Mouse (Mus musculus) megakaryocyte, embryonic 14.5 days (primary cell): ENCODE results near the gene Kif1b. TPM values are rescaled to one million over a fixed set of nuclear protein-coding genes. Genes with fewer than 3 reads are reported as not detected.
A peak's percentile ranks its signal among the peaks of the same experiment; 100 is the strongest.

Experiments used
- H3K27me3 ChIP-seq: replicated peaks from 2 replicates; pipeline ENCODE3; 2012; ENCODE audit warnings: inconsistent platforms
- H3K36me3 ChIP-seq: replicated peaks from 2 replicates; pipeline ENCODE3; 2012; ENCODE audit warnings: low read length, inconsistent platforms, mixed read lengths
- H3K4me1 ChIP-seq: 2 replicates; pipeline ENCODE4 v1.6.1; 2012; ENCODE audit warnings: inconsistent platforms
- H3K4me3 ChIP-seq: replicated peaks from 2 replicates; pipeline ENCODE3; 2012; ENCODE audit warnings: moderate library complexity, mild to moderate bottlenecking, inconsistent platforms
- H3K9me3 ChIP-seq: 2 replicates; pipeline ENCODE4 v1.6.1; 2012; ENCODE audit warnings: inconsistent platforms
- FLI1 ChIP-seq: IDR thresholded peaks from 2 replicates; pipeline ENCODE4 v1.6.1; 2012; ENCODE audit warnings: low read length, inconsistent platforms, mixed read lengths
- GATA1 ChIP-seq: IDR thresholded peaks from 3 replicates; pipeline ENCODE4 v1.6.1; 2012; ENCODE audit warnings: mixed read lengths, low read length, inconsistent platforms, borderline replicate concordance
- polyA plus RNA-seq: library from polyadenylated mRNA; stranded (reverse); fragments of >175 nt; gene quantifications from 2 replicates; pipeline ENCODE4 v1.2.3, GENCODE M21; 2012; ENCODE audit warnings: low replicate concordance; ENCODE audit not compliant: insufficient read depth

Kif1b gene
- 0.87 TPM in 1 of 2 replicates, not detected in the other for polyA plus RNA-seq

GRCm38 (mm10) chr4:149307596-149308490 is at the start of gene Kif1b:
TSS of gene Kif1b (minus strand) at chr4:149307693.
- TF ChIP-seq FLI1 (no peak), GATA1 (no peak)
- H3K9me3 ChIP-seq = no peaks in the 10 kb centered on the region
- H3K4me1 ChIP-seq = peaks cover 25% of the 10 kb centered on the region
- H3K4me3 ChIP-seq = peak within 1 kb of the TSS; percentile 94
- peaks cover 40% of the 10 kb centered on the region for H3K27me3 ChIP-seq
- no peaks in the 10 kb centered on the region for H3K36me3 ChIP-seq

DNA sequence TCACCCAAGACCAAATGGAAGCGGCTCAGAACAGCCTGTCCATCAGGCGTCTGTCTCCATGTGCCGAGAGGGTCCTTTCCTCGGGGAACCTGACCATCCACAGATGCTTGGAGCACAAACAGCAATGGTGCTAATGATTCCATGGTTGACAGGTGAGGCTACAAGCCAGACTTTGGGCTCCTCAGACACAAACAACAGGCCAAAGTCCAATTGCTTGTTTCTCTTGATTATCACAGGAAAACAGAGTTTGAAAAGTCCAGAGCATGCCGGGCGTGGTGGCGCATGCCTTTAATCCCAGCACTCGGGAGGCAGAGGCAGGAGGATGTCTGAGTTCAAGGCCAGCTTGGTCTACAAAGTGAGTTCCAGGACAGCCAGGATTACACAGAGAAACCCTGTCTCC is 47.2 kb upstream of the Kif1b start:
- Histone ChIP-seq H3K36me3 (peaks cover 99% of the 10 kb centered on the region), H3K9me3 (no peaks in the 10 kb centered on the region), H3K4me1 (no peaks in the 10 kb centered on the region), H3K27me3 (no peaks in the 10 kb centered on the region), H3K4me3 (no peak overlapping the region)
- TF ChIP-seq FLI1 = no peak
- TF ChIP-seq GATA1 = no peak

DNA sequence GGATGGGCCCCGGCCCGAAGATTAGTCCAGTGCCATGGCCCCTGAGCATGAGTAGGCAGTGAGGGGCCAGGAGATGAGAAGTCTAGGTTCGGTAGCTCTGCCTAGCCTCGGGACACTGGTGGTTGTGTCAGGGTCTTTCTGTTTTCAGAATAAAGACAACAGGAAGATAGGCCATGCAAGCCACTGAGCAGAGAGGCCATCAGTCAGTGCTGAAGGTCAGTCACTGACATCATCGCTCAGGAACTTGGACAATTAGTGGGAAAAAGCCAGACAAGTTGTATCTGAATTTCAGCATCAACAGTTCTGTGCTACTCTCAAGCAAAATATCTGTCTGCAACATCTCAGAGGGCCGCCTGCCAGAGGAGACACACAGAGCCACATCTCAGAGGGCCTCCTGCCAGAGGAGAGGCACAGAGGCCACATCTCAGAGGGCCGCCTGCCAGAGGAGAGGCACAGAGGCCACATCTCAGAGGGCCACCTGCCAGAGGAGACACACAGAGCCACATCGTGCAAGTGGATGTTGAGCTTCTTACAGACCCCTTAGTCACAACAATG is 44.2 kb upstream of the Kif1b start:
- Histone ChIP-seq H3K36me3 (peaks cover 97% of the 10 kb centered on the region), H3K4me3 (no peak overlapping the region), H3K4me1 (no peaks in the 10 kb centered on the region), H3K27me3 (no peaks in the 10 kb centered on the region), H3K9me3 (no peaks in the 10 kb centered on the region)
- TF ChIP-seq GATA1 (no peak), FLI1 (no peak)

DNA sequence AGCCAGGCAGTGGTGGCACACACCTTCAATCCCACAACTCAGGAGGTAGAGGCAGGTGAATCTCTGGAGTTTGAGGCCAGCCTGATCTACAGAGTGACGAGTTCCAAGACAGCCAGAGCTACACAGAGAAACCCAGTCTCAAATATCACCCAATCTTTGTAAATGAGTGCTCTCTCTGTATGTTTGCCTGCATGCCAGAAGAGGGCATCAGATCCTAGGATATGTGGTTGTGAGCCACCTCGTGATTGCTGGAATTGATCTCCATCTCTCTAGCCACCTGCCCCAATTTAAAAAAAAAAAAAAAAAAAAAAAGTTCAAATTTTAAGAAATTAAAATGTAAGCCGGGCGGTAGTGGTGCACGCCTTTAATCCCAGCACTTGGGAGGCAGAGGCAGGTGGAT is 41.5 kb upstream of the Kif1b start:
- no peak for TF ChIP-seq FLI1
- no peak for TF ChIP-seq GATA1
- Histone ChIP-seq H3K4me1 (no peaks in the 10 kb centered on the region), H3K36me3 (peaks cover 95% of the 10 kb centered on the region), H3K27me3 (no peaks in the 10 kb centered on the region), H3K9me3 (no peaks in the 10 kb centered on the region), H3K4me3 (no peak overlapping the region)

DNA sequence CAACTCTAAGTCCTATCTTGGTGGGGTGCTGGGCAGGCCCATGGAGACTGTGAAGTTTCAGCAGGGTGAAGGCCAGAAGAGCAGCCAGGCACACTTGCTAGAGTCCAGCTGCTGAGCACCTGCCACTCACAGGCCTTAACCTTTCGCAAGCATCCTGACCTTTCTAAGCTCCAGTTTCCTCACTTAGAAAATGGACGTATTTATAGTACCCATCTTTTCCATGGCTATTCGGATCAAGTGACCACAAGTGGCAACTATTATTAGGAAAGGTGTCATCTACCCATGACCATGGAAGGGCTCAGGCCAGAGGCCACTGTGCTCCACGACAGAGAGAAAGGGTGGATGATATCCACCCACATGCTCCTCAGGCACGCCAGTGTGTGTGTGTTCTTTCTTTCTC is 38.4 kb upstream of the Kif1b start:
- H3K4me3 ChIP-seq = no peak overlapping the region
- peaks cover 8% of the 10 kb centered on the region for H3K4me1 ChIP-seq
- no peaks in the 10 kb centered on the region for H3K9me3 ChIP-seq
- no peaks in the 10 kb centered on the region for H3K27me3 ChIP-seq
- peaks cover 95% of the 10 kb centered on the region for H3K36me3 ChIP-seq
- no peak for TF ChIP-seq FLI1
- no peak for TF ChIP-seq GATA1

DNA sequence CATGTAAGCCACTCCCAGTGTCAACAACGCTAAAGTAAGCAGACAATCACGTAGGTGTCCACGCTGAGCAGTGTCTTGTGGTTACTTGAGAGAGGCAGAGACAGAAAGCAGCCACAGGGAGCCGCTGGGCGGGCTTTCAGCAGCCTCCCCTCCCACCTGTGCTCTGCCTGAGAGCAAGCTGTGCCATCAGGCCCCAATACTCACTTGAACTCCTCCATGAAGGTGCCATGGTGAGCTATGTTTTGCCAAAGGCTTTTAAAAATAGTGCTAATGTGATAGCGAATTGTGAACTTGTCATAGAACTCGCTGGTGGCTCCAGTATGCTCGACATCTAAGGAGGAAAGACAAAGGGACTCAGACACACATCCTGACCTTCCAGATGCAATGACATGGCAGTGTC is 36.8 kb upstream of the Kif1b start:
- Histone ChIP-seq H3K27me3 (no peaks in the 10 kb centered on the region), H3K4me1 (peaks cover 23% of the 10 kb centered on the region), H3K36me3 (peaks cover 96% of the 10 kb centered on the region)

GRCm38 (mm10) chr4:149340680-149341079 is 33.2 kb upstream of the Kif1b start:
- TF ChIP-seq FLI1 (no peak), GATA1 (no peak)
- Histone ChIP-seq H3K27me3 (no peaks in the 10 kb centered on the region), H3K9me3 (no peaks in the 10 kb centered on the region), H3K4me1 (peaks cover 23% of the 10 kb centered on the region), H3K4me3 (peak overlapping the region; percentile 64), H3K36me3 (peaks cover 96% of the 10 kb centered on the region)

More for the DNA sequence above, 36.8 kb upstream of the Kif1b start:
- Histone ChIP-seq H3K9me3 (no peaks in the 10 kb centered on the region), H3K4me3 (no peak overlapping the region)
- no peak for TF ChIP-seq FLI1
- TF ChIP-seq GATA1 = no peak

DNA sequence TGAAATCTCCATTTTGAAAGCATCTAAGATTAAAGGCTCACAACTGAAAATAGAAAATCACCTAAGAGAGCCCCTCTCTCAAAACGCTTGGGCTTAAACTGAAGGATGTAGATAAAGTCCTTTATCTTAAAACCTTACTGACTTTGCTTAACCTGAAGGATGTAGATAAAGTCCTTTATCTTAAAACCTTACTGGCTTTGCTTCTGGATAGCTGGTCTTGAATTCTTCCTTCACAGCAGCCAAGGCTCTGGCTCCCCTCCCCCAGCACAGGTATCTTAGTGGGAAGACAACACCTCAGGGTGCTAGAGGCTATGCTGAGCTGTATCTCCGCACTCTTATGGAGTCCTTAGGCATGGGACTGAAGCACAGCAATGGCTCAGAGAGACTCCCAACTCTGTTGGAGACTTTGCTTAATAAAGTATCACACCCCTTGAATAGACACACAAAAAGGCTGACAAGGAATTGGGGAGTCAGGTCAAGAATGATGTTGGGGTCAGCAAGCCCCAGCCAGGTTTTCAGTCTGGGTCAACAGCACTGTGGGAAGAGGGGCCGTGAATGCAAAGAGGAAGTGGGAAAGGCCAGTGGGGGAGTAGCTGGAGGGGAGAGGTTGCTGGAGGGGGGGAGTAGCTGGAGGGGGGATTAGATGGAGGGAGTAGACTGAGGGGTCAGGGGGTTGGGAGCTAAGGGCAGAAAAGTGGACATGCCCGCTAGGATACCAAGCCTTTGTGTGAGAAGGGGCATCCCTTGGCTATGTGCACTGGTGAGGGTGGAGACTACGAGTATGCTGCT is 32.1 kb upstream of the Kif1b start:
- peaks cover 97% of the 10 kb centered on the region for H3K36me3 ChIP-seq

GRCm38 (mm10) chr4:149338137-149338536 is 30.6 kb upstream of the Kif1b start:
- TF ChIP-seq FLI1 (no peak), GATA1 (no peak)
- Histone ChIP-seq H3K27me3 (no peaks in the 10 kb centered on the region), H3K4me3 (no peak overlapping the region), H3K36me3 (peaks cover 96% of the 10 kb centered on the region), H3K9me3 (no peaks in the 10 kb centered on the region), H3K4me1 (peaks cover 23% of the 10 kb centered on the region)

More for the DNA sequence above, 32.1 kb upstream of the Kif1b start:
- Histone ChIP-seq H3K4me3 (peak overlapping the region; percentile 72), H3K4me1 (peaks cover 23% of the 10 kb centered on the region), H3K9me3 (no peaks in the 10 kb centered on the region), H3K27me3 (no peaks in the 10 kb centered on the region)
- TF ChIP-seq GATA1 (no peak), FLI1 (no peak)
